Mouse (Mus musculus) limb, embryonic 15.5 days (tissue): ENCODE results near the gene Gmeb1. TPM values are rescaled to one million over a fixed set of nuclear protein-coding genes. Genes with fewer than 3 reads are reported as not detected.

ENCODE experiments used
- ATAC-seq: fragments of 200-750 bp; cut with Nextera tagmentation; 2 replicates; pipeline ENCODE4 v1.8.0; 2017; ENCODE audit warnings: low read depth, moderate TSS enrichment; ENCODE audit not compliant: insufficient number of reproducible peaks, low FRiP score, low TSS enrichment
- H3K27ac ChIP-seq: fragments of 300-500 bp; sonication (generic); 2 replicates; pipeline ENCODE4 v1.5.1; 2015; ENCODE audit warnings: moderate library complexity, mild to moderate bottlenecking, inconsistent platforms
- H3K27me3 ChIP-seq: fragments of 300-500 bp; sonication (generic); 2 replicates; pipeline ENCODE4 v1.6.1; 2015; ENCODE audit warnings: inconsistent platforms
- H3K36me3 ChIP-seq: fragments of 300-500 bp; sonication (generic); 2 replicates; pipeline ENCODE4 v1.6.1; 2015; ENCODE audit warnings: inconsistent platforms
- H3K4me1 ChIP-seq: fragments of 300-500 bp; sonication (generic); 2 replicates; pipeline ENCODE4 v1.6.1; 2015; ENCODE audit warnings: inconsistent platforms
- H3K4me2 ChIP-seq: fragments of 300-500 bp; sonication (generic); 2 replicates; pipeline ENCODE4 v1.6.1; 2015; ENCODE audit warnings: mild to moderate bottlenecking, inconsistent platforms
- H3K4me3 ChIP-seq: fragments of 300-500 bp; sonication (generic); 2 replicates; pipeline ENCODE4 v1.5.1; 2015; ENCODE audit warnings: mild to moderate bottlenecking, inconsistent platforms
- H3K9ac ChIP-seq: fragments of 300-500 bp; sonication (generic); 2 replicates; pipeline ENCODE4 v1.6.1; 2015; ENCODE audit warnings: inconsistent platforms
- H3K9me3 ChIP-seq: fragments of 300-500 bp; sonication (generic); 2 replicates; pipeline ENCODE4 v1.6.1; 2016; ENCODE audit warnings: inconsistent platforms
- WGBS: fragments of 180-500 bp; shearing (Covaris S2); methylation state at CpG from one replicate; pipeline ENCODE4 v1.1.7; 2015; 5-methylcytosine and 5-hydroxymethylcytosine counted together
- microRNA-seq: library from miRNA; unstranded; fragments of <30 nt; microRNA quantifications from one replicate; pipeline ENCODE4, GENCODE M21; 2016
- polyA plus RNA-seq: library from polyadenylated mRNA; unstranded; fragments of >200 nt; fragmentation: Nextera tagmentation; extraction: Ambion mirVana; gene quantifications from 2 replicates; pipeline ENCODE4 v1.2.1, GENCODE M21; 2015

Gene Gmeb1
- polyA plus RNA-seq, 1 experiment from 2014 or later = 34.1 TPM

GRCm38 (mm10) chr4:132181721-132182658 lies 79.4 kb downstream of the Gmeb1 start:
- H3K27me3 ChIP-seq = no peaks in the 10 kb centered on the region
- WGBS = 63% methylated on average over 22 of the region's 22 CpGs
- H3K9ac ChIP-seq = no peak overlapping the region
- ATAC-seq = no peak
- no peak overlapping the region for H3K4me2 ChIP-seq
- no peaks in the 10 kb centered on the region for H3K9me3 ChIP-seq
- no peak overlapping the region for H3K27ac ChIP-seq
- H3K36me3 ChIP-seq = peaks cover 46% of the 10 kb centered on the region
- no peak overlapping the region for H3K4me3 ChIP-seq
- H3K4me1 ChIP-seq = no peaks in the 10 kb centered on the region

GRCm38 (mm10) chr4:132180710-132181109 lies 80.7 kb downstream of the Gmeb1 start:
- H3K4me3 ChIP-seq = no peak overlapping the region
- H3K4me1 ChIP-seq = no peaks in the 10 kb centered on the region
- H3K9ac ChIP-seq = no peak overlapping the region
- H3K27me3 ChIP-seq = no peaks in the 10 kb centered on the region
- no peak overlapping the region for H3K4me2 ChIP-seq
- H3K9me3 ChIP-seq = no peaks in the 10 kb centered on the region
- H3K27ac ChIP-seq = no peak overlapping the region
- WGBS = 72% methylated on average over 9 of the region's 9 CpGs
- peaks cover 43% of the 10 kb centered on the region for H3K36me3 ChIP-seq
- ATAC-seq = no peak

- peaks cover 25% of the 10 kb centered on the region for H3K36me3 ChIP-seq
- 10% methylated on average over 10 of the region's 10 CpGs for WGBS
- no peaks in the 10 kb centered on the region for H3K4me1 ChIP-seq
- H3K4me2 ChIP-seq = no peak overlapping the region
- H3K4me3 ChIP-seq = no peak overlapping the region
- no peaks in the 10 kb centered on the region for H3K9me3 ChIP-seq
- H3K27ac ChIP-seq = no peak overlapping the region
- peak; percentile 79; the same call in 1 of the 2 replicates for ATAC-seq
- H3K9ac ChIP-seq = no peak overlapping the region
- no peaks in the 10 kb centered on the region for H3K27me3 ChIP-seq
These were observed 82.8 kb downstream of the Gmeb1 start for GRCm38 (mm10) chr4:132178630-132179059.

- Histone ChIP-seq H3K4me2 (no peak overlapping the region), H3K4me3 (no peak overlapping the region), H3K27me3 (no peaks in the 10 kb centered on the region), H3K27ac (no peak overlapping the region), H3K9ac (no peak overlapping the region), H3K9me3 (no peaks in the 10 kb centered on the region), H3K36me3 (peaks cover 9% of the 10 kb centered on the region), H3K4me1 (no peaks in the 10 kb centered on the region)
- 55% methylated on average over 10 of the region's 10 CpGs for WGBS
- no peak for ATAC-seq
These were observed 84.9 kb downstream of the Gmeb1 start for GRCm38 (mm10) chr4:132176474-132176873.

Small RNA genes lying within 50 kb of the gene (microRNA-seq; reads per million reads assigned to microRNA genes)
- not detected for gene Gm22033

Other genes starting within 250 kb of the Gmeb1 start
- gene Gm10300, start 186.9 kb downstream of the Gmeb1 start, polyA plus RNA-seq = 0.10 TPM in 2 replicates
- gene Epb41, start 186.3 kb downstream of the Gmeb1 start, polyA plus RNA-seq = 57.3 and 59.8 TPM in 2 replicates
- gene Oprd1, start 117.1 kb downstream of the Gmeb1 start, polyA plus RNA-seq = 0.17 and 0.18 TPM in 2 replicates
- 95.6 and 96.7 TPM in 2 replicates for gene Ythdf2, start 49.3 kb downstream of the Gmeb1 start, polyA plus RNA-seq
- 48.9 and 49.1 TPM in 2 replicates for gene Taf12, start 12.8 kb upstream of the Gmeb1 start, polyA plus RNA-seq
- 1.8 and 2.7 TPM in 2 replicates for gene Rab42, start 41.8 kb upstream of the Gmeb1 start, polyA plus RNA-seq
- 61.4 and 68.3 TPM in 2 replicates for gene Trnau1ap, start 67.9 kb upstream of the Gmeb1 start, polyA plus RNA-seq
- gene Rcc1, start 92.0 kb upstream of the Gmeb1 start, polyA plus RNA-seq = 66.2 and 70.1 TPM in 2 replicates
- gene Phactr4, start 160.9 kb upstream of the Gmeb1 start, polyA plus RNA-seq = 20.1 and 20.9 TPM in 2 replicates
- 22.2 and 24.1 TPM in 2 replicates for gene Med18, start 202.3 kb upstream of the Gmeb1 start, polyA plus RNA-seq
- gene Sesn2, start 248.9 kb upstream of the Gmeb1 start, polyA plus RNA-seq = 11.8 and 12.8 TPM in 2 replicates